Mouse (Mus musculus) forebrain, embryonic 15.5 days (tissue): ENCODE measurements at regions not wholly inside any gene's neighbourhood (a gene's known extent, or its start where the extent isn't known, plus 50 kb on each side); places are given as distances from the start of the nearest gene placed in this dataset.

Source experiments
- ATAC-seq: fragments of 200-750 bp; cut with Nextera tagmentation; replicated peaks from 2 replicates; pipeline ENCODE4 v1.8.0; 2017; ENCODE audit warnings: mild to moderate bottlenecking, moderate TSS enrichment, moderate library complexity
- H3K27ac ChIP-seq: fragments of 300-500 bp; sonication (generic); replicated peaks from 2 replicates; pipeline ENCODE4 v1.5.1; 2015; ENCODE audit warnings: mild to moderate bottlenecking, inconsistent platforms
- H3K27me3 ChIP-seq: fragments of 300-500 bp; sonication (generic); 2 replicates; pipeline ENCODE4 v1.6.1; 2015; ENCODE audit warnings: inconsistent platforms
- H3K36me3 ChIP-seq: fragments of 300-500 bp; sonication (generic); 2 replicates; pipeline ENCODE4 v1.6.1; 2015; ENCODE audit warnings: mild to moderate bottlenecking, inconsistent platforms
- H3K4me1 ChIP-seq: fragments of 300-500 bp; sonication (generic); 2 replicates; pipeline ENCODE4 v1.6.1; 2015; ENCODE audit warnings: inconsistent platforms
- H3K4me2 ChIP-seq: fragments of 300-500 bp; sonication (generic); replicated peaks from 2 replicates; pipeline ENCODE4 v1.6.1; 2015; ENCODE audit warnings: mild to moderate bottlenecking, inconsistent platforms
- H3K4me3 ChIP-seq: fragments of 300-500 bp; sonication (generic); 2 replicates; pipeline ENCODE4 v1.5.1; 2015; ENCODE audit warnings: mild to moderate bottlenecking, inconsistent platforms
- H3K9ac ChIP-seq: fragments of 300-500 bp; sonication (generic); replicated peaks from 2 replicates; pipeline ENCODE4 v1.6.1; 2015; ENCODE audit warnings: mild to moderate bottlenecking, inconsistent platforms
- H3K9me3 ChIP-seq: fragments of 300-500 bp; sonication (generic); 2 replicates; pipeline ENCODE4 v1.6.1; 2016; ENCODE audit warnings: inconsistent platforms
- WGBS: fragments of 180-500 bp; shearing (Covaris S2); methylation state at CpG from one replicate; pipeline ENCODE4 v1.1.7; 2015; ENCODE audit warnings: mixed read lengths; 5-methylcytosine and 5-hydroxymethylcytosine counted together

GRCm38 (mm10) chr10:30132243-30132642, 68.1 kb downstream of the Cenpw start:
- H3K27me3 ChIP-seq = no peaks in the 10 kb centered on the region
- H3K9ac ChIP-seq = no peak overlapping the region

GRCm38 (mm10) chr10:30110341-30110740, 90.0 kb downstream of the Cenpw start:
- Histone ChIP-seq H3K4me3 (no peak overlapping the region), H3K9ac (no peak overlapping the region), H3K4me2 (no peak overlapping the region), H3K4me1 (no peaks in the 10 kb centered on the region), H3K36me3 (no peaks in the 10 kb centered on the region), H3K27me3 (no peaks in the 10 kb centered on the region), H3K27ac (no peak overlapping the region), H3K9me3 (no peaks in the 10 kb centered on the region)
- 80% methylated on average over 3 of the region's 3 CpGs for WGBS
- no peak for ATAC-seq

More at GRCm38 (mm10) chr10:30132243-30132642, 68.1 kb downstream of the Cenpw start:
- Histone ChIP-seq H3K4me1 (no peaks in the 10 kb centered on the region), H3K4me2 (no peak overlapping the region), H3K9me3 (no peaks in the 10 kb centered on the region), H3K36me3 (no peaks in the 10 kb centered on the region), H3K4me3 (no peak overlapping the region), H3K27ac (no peak overlapping the region)
- no peak for ATAC-seq

GRCm38 (mm10) chr10:30102443-30102842, 97.9 kb downstream of the Cenpw start:
- Histone ChIP-seq H3K27me3 (no peaks in the 10 kb centered on the region), H3K9me3 (no peaks in the 10 kb centered on the region), H3K36me3 (no peaks in the 10 kb centered on the region), H3K27ac (no peak overlapping the region), H3K4me1 (no peaks in the 10 kb centered on the region), H3K4me3 (no peak overlapping the region), H3K4me2 (no peak overlapping the region), H3K9ac (no peak overlapping the region)
- no peak for ATAC-seq

DNA sequence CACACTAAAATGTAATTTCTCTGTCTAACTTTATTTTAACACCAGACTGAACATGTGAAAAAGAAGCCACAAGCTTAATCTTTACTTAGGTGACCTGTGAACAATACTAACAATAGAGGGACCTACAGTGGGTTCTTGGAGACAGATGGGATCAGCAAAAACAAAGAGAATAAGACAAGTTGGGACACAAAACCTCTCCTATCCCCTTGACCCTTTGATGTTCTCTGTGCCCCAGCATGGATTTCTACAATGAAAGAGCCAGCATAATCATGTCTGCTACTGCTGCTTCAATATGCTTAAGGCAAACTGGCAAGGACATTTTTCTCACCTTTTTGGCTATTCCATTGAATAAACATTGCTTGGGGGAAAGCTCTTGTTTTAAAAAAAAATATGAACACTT, 105.8 kb downstream of the Cenpw start:
- H3K9me3 ChIP-seq = no peaks in the 10 kb centered on the region
- H3K27me3 ChIP-seq = no peaks in the 10 kb centered on the region
- H3K9ac ChIP-seq = no peak overlapping the region
- H3K27ac ChIP-seq = no peak overlapping the region
- H3K4me2 ChIP-seq = no peak overlapping the region
- H3K4me1 ChIP-seq = no peaks in the 10 kb centered on the region
- no peak for ATAC-seq
- H3K36me3 ChIP-seq = no peaks in the 10 kb centered on the region
- H3K4me3 ChIP-seq = no peak overlapping the region

DNA sequence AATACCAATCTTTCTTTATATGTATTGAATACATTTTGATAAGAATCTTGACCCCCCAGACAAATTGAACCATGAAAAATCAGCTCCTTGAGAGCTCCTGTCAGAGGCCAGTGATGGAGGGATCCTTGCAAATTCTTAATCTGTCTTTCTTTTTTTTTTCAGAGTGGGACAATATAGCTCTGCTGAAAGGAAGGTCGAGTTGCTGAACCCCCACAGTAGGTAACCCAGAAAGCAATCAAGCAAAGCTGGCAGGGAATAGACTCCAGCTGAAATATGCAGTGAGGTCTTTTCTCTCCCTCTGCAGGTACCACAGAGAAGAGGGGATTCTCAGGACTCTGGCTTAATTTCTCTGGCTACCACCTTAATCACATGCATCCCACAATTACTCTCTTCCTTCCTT, 108.8 kb downstream of the Cenpw start:
- no peak for ATAC-seq
- H3K27ac ChIP-seq = no peak overlapping the region
- WGBS = 0% methylated on average over 1 of the region's 1 CpGs

GRCm38 (mm10) chr10:30089406-30089805, 111.0 kb downstream of the Cenpw start:
- Histone ChIP-seq H3K9me3 (no peaks in the 10 kb centered on the region), H3K27me3 (no peaks in the 10 kb centered on the region), H3K4me3 (no peak overlapping the region), H3K36me3 (no peaks in the 10 kb centered on the region), H3K9ac (no peak overlapping the region), H3K4me2 (no peak overlapping the region), H3K27ac (no peak overlapping the region), H3K4me1 (no peaks in the 10 kb centered on the region)
- WGBS = 58% methylated on average over 7 of the region's 7 CpGs
- ATAC-seq = peak; percentile 78

More for the DNA sequence above, 108.8 kb downstream of the Cenpw start:
- no peaks in the 10 kb centered on the region for H3K36me3 ChIP-seq
- H3K27me3 ChIP-seq = no peaks in the 10 kb centered on the region
- no peak overlapping the region for H3K9ac ChIP-seq
- no peak overlapping the region for H3K4me2 ChIP-seq
- no peak overlapping the region for H3K4me3 ChIP-seq
- no peaks in the 10 kb centered on the region for H3K4me1 ChIP-seq
- no peaks in the 10 kb centered on the region for H3K9me3 ChIP-seq

DNA sequence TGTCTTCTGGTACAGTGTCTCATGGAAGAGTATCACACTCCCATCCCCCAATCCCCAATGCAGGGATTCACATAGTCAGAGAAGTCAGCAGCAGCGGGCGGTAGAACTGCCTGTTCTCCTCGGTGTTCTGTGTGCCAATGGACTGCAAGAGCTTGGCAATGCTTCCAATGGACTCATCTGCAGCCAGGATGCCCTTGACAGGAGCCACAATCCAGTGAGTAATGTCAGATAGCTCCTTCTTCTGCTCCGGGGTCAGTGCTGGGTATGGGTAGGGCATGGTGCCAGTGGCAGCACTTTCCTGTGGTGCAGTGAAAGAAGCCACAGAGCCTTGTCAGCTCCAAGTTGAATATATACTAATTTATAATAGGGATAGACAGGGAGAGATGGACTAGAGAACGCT, 115.3 kb downstream of the Cenpw start:
- Histone ChIP-seq H3K36me3 (no peaks in the 10 kb centered on the region), H3K4me2 (no peak overlapping the region), H3K27me3 (no peaks in the 10 kb centered on the region), H3K9me3 (no peaks in the 10 kb centered on the region), H3K27ac (no peak overlapping the region), H3K4me1 (no peaks in the 10 kb centered on the region), H3K4me3 (no peak overlapping the region), H3K9ac (no peak overlapping the region)
- ATAC-seq = no peak
- 85% methylated on average over 5 of the region's 5 CpGs for WGBS

- Histone ChIP-seq H3K9ac (no peak overlapping the region), H3K27ac (no peak overlapping the region), H3K4me1 (no peaks in the 10 kb centered on the region), H3K9me3 (no peaks in the 10 kb centered on the region), H3K4me3 (no peak overlapping the region), H3K4me2 (no peak overlapping the region), H3K27me3 (no peaks in the 10 kb centered on the region), H3K36me3 (no peaks in the 10 kb centered on the region)
- 83% methylated on average over 2 of the region's 2 CpGs for WGBS
- no peak for ATAC-seq
Observed at GRCm38 (mm10) chr10:30066692-30067091, 133.7 kb downstream of the Cenpw start.

GRCm38 (mm10) chr10:30030621-30031020, 169.7 kb downstream of the Cenpw start:
- WGBS = 69% methylated on average over 4 of the region's 4 CpGs
- Histone ChIP-seq H3K4me3 (no peak overlapping the region), H3K27ac (no peak overlapping the region), H3K9ac (no peak overlapping the region), H3K36me3 (no peaks in the 10 kb centered on the region), H3K4me2 (no peak overlapping the region), H3K27me3 (no peaks in the 10 kb centered on the region), H3K9me3 (no peaks in the 10 kb centered on the region), H3K4me1 (no peaks in the 10 kb centered on the region)
- ATAC-seq = no peak

- no peaks in the 10 kb centered on the region for H3K27me3 ChIP-seq
- no peak overlapping the region for H3K27ac ChIP-seq
- WGBS = 81% methylated on average over 6 of the region's 6 CpGs
- H3K4me1 ChIP-seq = no peaks in the 10 kb centered on the region
- H3K4me3 ChIP-seq = no peak overlapping the region
- H3K36me3 ChIP-seq = no peaks in the 10 kb centered on the region
- ATAC-seq = no peak
- H3K4me2 ChIP-seq = no peak overlapping the region
- H3K9me3 ChIP-seq = no peaks in the 10 kb centered on the region
- no peak overlapping the region for H3K9ac ChIP-seq
Observed at GRCm38 (mm10) chr10:30002950-30003636, 197.3 kb downstream of the Cenpw start.

DNA sequence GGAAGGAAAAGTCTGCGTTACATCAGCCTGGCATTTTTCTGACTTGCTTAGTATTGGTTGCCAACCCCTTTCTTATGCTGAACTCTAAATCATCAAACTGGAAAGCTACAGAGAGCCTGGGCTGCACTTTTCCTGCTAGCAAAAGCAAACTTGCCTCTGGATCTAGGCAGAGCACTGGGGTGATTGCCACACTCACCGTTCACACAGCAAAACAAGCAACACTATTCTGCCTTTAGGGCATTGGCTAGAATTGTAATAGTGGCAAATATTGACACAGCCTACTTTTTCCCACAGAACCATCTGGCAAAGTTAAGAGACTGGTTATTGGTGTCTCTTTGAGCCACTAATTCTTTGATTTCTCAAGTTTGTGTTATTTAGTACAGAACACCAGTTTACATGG, 199.5 kb downstream of the Cenpw start:
- Histone ChIP-seq H3K4me1 (no peaks in the 10 kb centered on the region), H3K27me3 (no peaks in the 10 kb centered on the region), H3K4me3 (no peak overlapping the region), H3K36me3 (no peaks in the 10 kb centered on the region), H3K27ac (no peak overlapping the region), H3K9ac (no peak overlapping the region), H3K9me3 (no peaks in the 10 kb centered on the region), H3K4me2 (no peak overlapping the region)
- 76% methylated on average over 2 of the region's 2 CpGs for WGBS
- ATAC-seq = no peak

- Histone ChIP-seq H3K9me3 (no peaks in the 10 kb centered on the region), H3K27ac (no peak overlapping the region), H3K27me3 (no peaks in the 10 kb centered on the region), H3K36me3 (no peaks in the 10 kb centered on the region), H3K4me1 (no peaks in the 10 kb centered on the region), H3K4me2 (no peak overlapping the region), H3K4me3 (no peak overlapping the region), H3K9ac (no peak overlapping the region)
- ATAC-seq = no peak
- 85% methylated on average over 2 of the region's 2 CpGs for WGBS
Observed at GRCm38 (mm10) chr10:29981539-29981938, 218.8 kb downstream of the Cenpw start.
